12 mouse cellular contexts compared by ENCODE assay signal in the genomic region with DNA sequence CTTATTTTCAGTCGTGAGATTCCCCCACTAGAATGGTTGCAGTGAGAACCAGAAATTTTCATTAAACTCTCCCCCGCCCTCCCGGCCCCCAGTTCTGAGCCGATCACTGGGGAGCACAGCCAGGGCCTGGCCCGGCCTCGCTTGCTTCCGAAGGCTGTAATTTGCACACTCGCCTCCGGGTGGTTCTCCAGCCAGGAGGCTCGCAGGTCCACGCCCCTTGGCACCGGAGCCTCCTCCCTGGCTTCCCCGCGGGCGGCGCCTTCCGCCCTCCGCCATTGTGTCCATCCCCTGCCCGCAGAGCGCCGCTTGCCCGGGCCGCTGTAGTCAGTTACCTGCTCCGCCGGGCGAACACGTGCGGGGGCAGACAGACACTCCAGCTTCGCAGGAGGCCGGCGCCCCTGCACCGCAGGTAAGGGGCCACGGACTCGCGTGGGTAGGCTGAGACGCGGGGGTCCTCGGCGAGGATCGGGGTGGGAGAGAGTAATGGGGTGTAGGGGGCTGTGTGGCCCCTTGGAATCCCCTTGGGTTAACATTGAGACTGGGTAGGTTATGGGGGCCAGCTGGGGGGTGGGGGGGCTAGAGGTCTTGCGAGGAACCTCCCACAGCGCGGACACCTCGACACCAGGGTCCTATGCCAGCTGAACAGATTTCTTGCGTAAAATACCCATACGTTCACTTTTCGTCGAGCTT. TPM values are rescaled to one million over a fixed set of nuclear protein-coding genes. Genes with fewer than 3 reads are reported as not detected.
DNase-seq lines count a peak whose midpoint lies in the region; ATAC-seq and TF ChIP-seq lines count a peak whose summit lies in the region.
"Not testable (repeated sequence)": the region's sequence is repeated elsewhere in the genome, so short reads cannot be mapped to it uniquely, and the experiment has no call there.
"Had no signal": no experiment of that assay in that cellular context is flagged by ENCODE, and none has a peak within 500 bp of the region (broad histone marks: within the 10 kb centered on the region; RNA-seq: fewer than 3 reads in every experiment).

A gene (plus strand): TSS at position 260 of the 690 bp plus-strand sequence.
A gene (plus strand): TSS at position 277 of the 690 bp plus-strand sequence.

- intact Hi-C loops in heart, postnatal 10 days (cut with DNase I), result not testable (repeated sequence)

- not testable (repeated sequence) for H3K4me1 ChIP-seq in forebrain, embryonic 12.5 days; liver, embryonic 13.5 days (replicated peaks); midbrain, embryonic 11.5 days (ENCODE audit: control insufficient read depth, insufficient read depth, low read length); small intestine, adult 2 months (ENCODE audit: control insufficient read depth, insufficient read depth, insufficient read length, low read length)

- 0 out of 2 replicates have a peak within 1 kb of the TSS, but pooled peaks have one; percentile 17 for H3K9ac ChIP-seq in forebrain, embryonic 12.5 days
- H3K9ac ChIP-seq in liver, embryonic 13.5 days, result not testable (repeated sequence)
- H3K9ac ChIP-seq in midbrain, embryonic 11.5 days (ENCODE audit: low read length), result peak within 1 kb of the TSS; percentile 42

- not testable (repeated sequence) for H3K9me3 ChIP-seq in forebrain, embryonic 12.5 days; liver, embryonic 13.5 days (replicated peaks); midbrain, embryonic 11.5 days (ENCODE audit: control insufficient read depth, low read length)

- H3K36me3 ChIP-seq in forebrain, embryonic 12.5 days (replicated peaks); liver, embryonic 13.5 days; midbrain, embryonic 11.5 days (ENCODE audit: control insufficient read depth, insufficient read depth, low read length); small intestine, adult 2 months (ENCODE audit: control insufficient read depth, insufficient read depth, low read length): not testable (repeated sequence)

- peak within 1 kb of the TSS; percentile 57 for H3K4me2 ChIP-seq in forebrain, embryonic 12.5 days
- H3K4me2 ChIP-seq in liver, embryonic 13.5 days, result peak within 1 kb of the TSS; percentile 38
- peak within 1 kb of the TSS; percentile 58 for H3K4me2 ChIP-seq in midbrain, embryonic 11.5 days

- peaks cover 75% of the 10 kb centered on the region for H3K27me3 ChIP-seq in forebrain, embryonic 12.5 days
- H3K27me3 ChIP-seq in liver, embryonic 13.5 days, result peaks cover 80% of the 10 kb centered on the region
- H3K27me3 ChIP-seq in midbrain, embryonic 11.5 days (ENCODE audit: control insufficient read depth, insufficient read depth, low read length), result peaks cover 44% of the 10 kb centered on the region
- peaks cover 43% of the 10 kb centered on the region for H3K27me3 ChIP-seq in small intestine, adult 2 months (ENCODE audit: control insufficient read depth, insufficient read depth, low read length)

- DNase-seq in A20 (ENCODE audit: low read depth, low spot score), result peak; percentile 78
- peak; percentile 84 to 85 for DNase-seq in adrenal gland, postnatal 36 days
- DNase-seq in heart, postnatal 10 days, result peak; percentile 60 to 72
- peak; percentile 75 for DNase-seq in kidney, adult 9 months
- not testable (repeated sequence) for DNase-seq in liver, embryonic 13.5 days
- peak; percentile 94 for DNase-seq in midbrain, embryonic 11.5 days (ENCODE audit: low spot score, missing footprints)

- not testable (repeated sequence) for H3K27ac ChIP-seq in forebrain, embryonic 12.5 days; liver, embryonic 13.5 days; midbrain, embryonic 11.5 days (ENCODE audit: low read depth, low read length); small intestine, adult 2 months (ENCODE audit: insufficient read depth, low read depth, low read length)

- TF ChIP-seq POLR2A in small intestine, adult 2 months (IDR thresholded peaks at IDR 0.05; ENCODE audit: low read depth, low read length), result not testable (repeated sequence)

- H3K4me3 ChIP-seq in forebrain, embryonic 12.5 days (replicated peaks), result peak within 1 kb of the TSS; percentile 37
- H3K4me3 ChIP-seq in liver, embryonic 13.5 days (replicated peaks), result peak within 1 kb of the TSS; percentile 29
- peak within 1 kb of the TSS; percentile 36 for H3K4me3 ChIP-seq in midbrain, embryonic 11.5 days (ENCODE audit: low read depth, low read length)
- H3K4me3 ChIP-seq in small intestine, adult 2 months (ENCODE audit: low read depth, low read length), result peak within 1 kb of the TSS; percentile 62

- under 1% methylated on average over 47 of the region's 48 CpGs for WGBS in forebrain, embryonic 12.5 days
- 1% methylated on average over 48 of the region's 48 CpGs for WGBS in liver, embryonic 13.5 days (ENCODE audit: insufficient replicate concordance)
- 2% methylated on average over 48 of the region's 48 CpGs for WGBS in midbrain, embryonic 11.5 days
- WGBS in small intestine, adult 2 months, result under 1% methylated on average over 48 of the region's 48 CpGs

- ATAC-seq in forebrain, embryonic 12.5 days (ENCODE audit: low FRiP score), result peak; percentile 65
- ATAC-seq in liver, embryonic 13.5 days (ENCODE audit: low read depth), result not testable (repeated sequence)
- peak; percentile 81 for ATAC-seq in midbrain, embryonic 11.5 days (ENCODE audit: low FRiP score)

- TF ChIP-seq CTCF in small intestine, adult 2 months (IDR thresholded peaks at IDR 0.05; ENCODE audit: extremely low read depth, insufficient read length, insufficient replicate concordance, low read depth, low read length), result peak; percentile 26; the same call in 1 of the 2 replicates

RNA-seq across cellular contexts. Expression of the first gene that starts in this region (rescaled TPM):
- total RNA-seq in adrenal gland, postnatal 36 days (2021), result 1 to 10 TPM in 1 of 2 experiments, under 1 TPM in 1; 0.46 to 1.9 TPM
- polyA plus RNA-seq in forebrain, embryonic 12.5 days (2016; fragmentation: Nextera tagmentation; extraction: Ambion mirVana), result 5.7 and 5.9 TPM in 2 replicates
- under 1 TPM; 0.45 to 0.57 TPM for total RNA-seq in heart, postnatal 10 days (2021)
- 0.77 and 1.1 TPM in 2 replicates for polyA plus RNA-seq in liver, embryonic 13.5 days (2015; fragmentation: Nextera tagmentation; extraction: Ambion mirVana)
- polyA plus RNA-seq in midbrain, embryonic 11.5 days (2014; fragmentation: Nextera tagmentation; extraction: Ambion mirVana), result 18.1 and 18.4 TPM in 2 replicates
- 0.37 and 0.44 TPM in 2 replicates for polyA plus RNA-seq in small intestine, adult 2 months (2012; rRNA removed)
- total RNA-seq: gastrocnemius, postnatal 36 days; left cerebral cortex, postnatal 36 days had no signal
- polyA plus RNA-seq: cerebellum, adult 2 months had no signal

RNA-seq across cellular contexts. Expression of the second gene that starts in this region (rescaled TPM):
- total RNA-seq in adrenal gland, postnatal 36 days (2021), result under 1 TPM in 1 of 2 experiments, not detected in 1; 0.46 TPM
- polyA plus RNA-seq in forebrain, embryonic 12.5 days (2016; fragmentation: Nextera tagmentation; extraction: Ambion mirVana), result 0.59 and 1.1 TPM in 2 replicates
- total RNA-seq in heart, postnatal 10 days (2021), result not detected
- polyA plus RNA-seq in liver, embryonic 13.5 days (2015; fragmentation: Nextera tagmentation; extraction: Ambion mirVana), result 0.12 TPM in 1 of 2 replicates, not detected in the other
- polyA plus RNA-seq in midbrain, embryonic 11.5 days (2014; fragmentation: Nextera tagmentation; extraction: Ambion mirVana), result 1.00 and 1.0 TPM in 2 replicates
- not detected in 2 replicates for polyA plus RNA-seq in small intestine, adult 2 months (2012; rRNA removed)
- total RNA-seq: CH12.LX; gastrocnemius, postnatal 36 days had no signal

Comparison
In these comparisons a context has a peak if more than half of its experiments do, and no peak if none do; other contexts are left out.
1. Peak in DNase-seq in heart, postnatal 10 days; RNA of the genes that start here not detected or under 1 TPM.